Mouse (Mus musculus): Measurements from ENCODE around the gene Smc4.
A peak's percentile ranks its signal among the peaks of the same experiment; 100 is the strongest.
"Not testable (repeated sequence)": the region's sequence is repeated elsewhere in the genome, so short reads cannot be mapped to it uniquely, and the experiment has no call there.

Smc4 gene

GRCm38 (mm10) chr3:69017181-69017580, 12.6 kb downstream of the Smc4 start:
- no peak for DNase-seq (ENCODE audit: low spot score in 2 of 2)

- not testable (repeated sequence) for DNase-seq (ENCODE audit: low spot score in 2 of 2)
These were observed 14.1 kb downstream of the Smc4 start for GRCm38 (mm10) chr3:69018635-69019034.

- no peak for DNase-seq (ENCODE audit: low spot score in 2 of 2)
These were observed 15.7 kb downstream of the Smc4 start for GRCm38 (mm10) chr3:69020285-69020684.

GRCm38 (mm10) chr3:69020764-69021163, 16.2 kb downstream of the Smc4 start:
- DNase-seq (ENCODE audit: low spot score in 2 of 2): no peak

- no peak for DNase-seq (ENCODE audit: low spot score in 2 of 2)
These were observed 21.7 kb downstream of the Smc4 start for GRCm38 (mm10) chr3:69026133-69026783.

GRCm38 (mm10) chr3:69040105-69040504, 35.6 kb downstream of the Smc4 start:
- no peak for DNase-seq (ENCODE audit: low spot score in 2 of 2)

- no peak for DNase-seq (ENCODE audit: low spot score in 2 of 2)
These were observed 36.8 kb downstream of the Smc4 start for GRCm38 (mm10) chr3:69041298-69041697.

- peak; percentile 16 to 28 for DNase-seq (ENCODE audit: low spot score in 2 of 2)
These were observed 39.6 kb downstream of the Smc4 start for GRCm38 (mm10) chr3:69044167-69044591.

- DNase-seq (ENCODE audit: low spot score in 2 of 2): peak; percentile 70 to 74
These were observed 40.3 kb downstream of the Smc4 start, which contains the start of gene Trim59 for GRCm38 (mm10) chr3:69044645-69045399. Gene Trim59, minus strand, starts transcription at chr3:69044755.

- no peak for DNase-seq (ENCODE audit: low spot score in 2 of 2)
These were observed 40.8 kb downstream of the Smc4 start for GRCm38 (mm10) chr3:69045400-69045703.

- no peak for DNase-seq (ENCODE audit: low spot score in 2 of 2)
These were observed 41.2 kb downstream of the Smc4 start for GRCm38 (mm10) chr3:69045750-69046149.

GRCm38 (mm10) chr3:69046509-69046908, 42.0 kb downstream of the Smc4 start:
- no peak for DNase-seq (ENCODE audit: low spot score in 2 of 2)

- DNase-seq (ENCODE audit: low spot score in 2 of 2): no peak
These were observed 43.1 kb downstream of the Smc4 start for GRCm38 (mm10) chr3:69047684-69048083.

- no peak for DNase-seq (ENCODE audit: low spot score in 2 of 2)
These were observed 44.5 kb downstream of the Smc4 start for GRCm38 (mm10) chr3:69049011-69049410.

- DNase-seq (ENCODE audit: low spot score in 2 of 2): no peak
These were observed 47.4 kb downstream of the Smc4 start for GRCm38 (mm10) chr3:69051894-69052293.

- no peak for DNase-seq (ENCODE audit: low spot score in 2 of 2)
These were observed 50.4 kb downstream of the Smc4 start for GRCm38 (mm10) chr3:69054760-69055432.

GRCm38 (mm10) chr3:69055871-69056270, 51.3 kb downstream of the Smc4 start:
- no peak for DNase-seq (ENCODE audit: low spot score in 2 of 2)

- no peak for DNase-seq (ENCODE audit: low spot score in 2 of 2)
These were observed 56.1 kb downstream of the Smc4 start for GRCm38 (mm10) chr3:69060672-69061071.

- no peak for DNase-seq (ENCODE audit: low spot score in 2 of 2)
These were observed 58.2 kb downstream of the Smc4 start for GRCm38 (mm10) chr3:69062764-69063163.

- DNase-seq (ENCODE audit: low spot score in 2 of 2): no peak
These were observed 59.5 kb downstream of the Smc4 start for GRCm38 (mm10) chr3:69064005-69064404.

Measured in frontal cortex, postnatal 25 days (tissue).